ENCODE assay signal across 28 mouse cellular contexts in the genomic region with DNA sequence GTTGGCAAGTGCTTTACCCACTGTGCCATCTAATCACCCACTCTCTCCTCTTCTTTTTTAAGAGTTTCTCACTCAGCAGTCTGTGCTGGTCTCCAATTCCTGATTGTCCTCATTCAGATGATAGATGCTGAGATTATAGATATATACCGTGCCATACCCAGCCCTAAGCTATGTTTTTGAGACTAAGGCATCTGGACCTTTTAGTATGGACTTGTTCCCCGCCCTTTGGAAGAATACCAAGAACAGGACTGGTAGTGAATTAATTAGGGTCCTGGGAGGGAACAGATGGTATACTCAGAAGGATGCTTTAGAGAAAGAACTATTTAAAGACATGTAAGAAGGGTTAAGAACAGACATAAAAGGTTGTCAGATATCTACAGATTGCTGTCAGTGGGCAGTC.
DNase-seq lines count a peak whose midpoint lies in the region; ATAC-seq and TF ChIP-seq lines count a peak whose summit lies in the region.
"Had no signal": no experiment of that assay in that cellular context is flagged by ENCODE, and none has a peak within 500 bp of the region (broad histone marks: within the 10 kb centered on the region; RNA-seq: fewer than 3 reads in every experiment).

No protein-coding gene starts in this region.

- no peak overlapping the region for H3K4me3 ChIP-seq in left cerebral cortex, adult 2 months
- H3K4me3 ChIP-seq: embryonic facial prominence, embryonic 10.5 days; embryonic facial prominence, embryonic 13.5 days; erythroblast, embryonic 14.5 days; forebrain, embryonic 13.5 days; heart, adult 2 months; heart, embryonic 10.5 days; heart, embryonic 13.5 days; hindbrain, embryonic 12.5 days; hindbrain, embryonic 15.5 days; intestine, embryonic 15.5 days had no signal

- ATAC-seq in frontal cortex, adult (ENCODE audit: low TSS enrichment): peak; percentile 35; the same call in 1 of the 2 replicates
- ATAC-seq: CD4-positive, CD25-positive, alpha-beta regulatory T cell, adult 4 months; forebrain, embryonic 13.5 days; forebrain, postnatal 0 days; intestine, embryonic 15.5 days had no signal

- no peak for DNase-seq in frontal cortex, postnatal 10 days (ENCODE audit: low spot score in 2 of 2)
- DNase-seq in left cerebral cortex, adult 2 months (ENCODE audit: extremely low spot score in 1 of 2, low spot score in 2 of 2): no peak
- no peak for DNase-seq in left cerebral cortex, postnatal 4 days
- peak; percentile 45 for DNase-seq in brain, embryonic 14.5 days (ENCODE audit: low read depth)
- no peak for DNase-seq in yolk sac, embryonic 10.5 days (ENCODE audit: low spot score)
- DNase-seq: adrenal gland, adult 2 months; adrenal gland, postnatal 14 days; cerebellum, adult 18-20 months; cerebellum, adult 9-11 months; cerebellum, postnatal 36 days; embryo, embryonic 11 days; forebrain, postnatal 0 days; gastrocnemius, postnatal 10 days; gastrocnemius, postnatal 36 days; heart, adult 2 months; heart, postnatal 14 days; heart, postnatal 4 days had no signal

- no peak for TF ChIP-seq POLR2A in brain, embryonic 14.5 days (IDR thresholded peaks at IDR 0.05; ENCODE audit: borderline replicate concordance, extremely low read depth, insufficient read depth, insufficient read length, poor library complexity, severe bottlenecking)

- intact Hi-C loops in left cerebral cortex, adult 2 months (cut with DNase I): no loop called here
- intact Hi-C loops in left cerebral cortex, postnatal 4 days (cut with DNase I): no loop called here

- H3K27ac ChIP-seq in left cerebral cortex, adult 2 months: peak overlapping the region; percentile 32; the same call in 1 of the 2 replicates
- H3K27ac ChIP-seq: embryonic facial prominence, embryonic 10.5 days; embryonic facial prominence, embryonic 13.5 days; forebrain, embryonic 13.5 days; heart, adult 2 months; heart, embryonic 10.5 days; heart, embryonic 13.5 days; hindbrain, embryonic 12.5 days; hindbrain, embryonic 15.5 days; intestine, embryonic 15.5 days had no signal

- TF ChIP-seq CTCF in left cerebral cortex, adult 2 months (IDR thresholded peaks at IDR 0.05): no peak
- no peak for TF ChIP-seq CTCF in brain, embryonic 14.5 days (IDR thresholded peaks at IDR 0.05; ENCODE audit: borderline replicate concordance, extremely low read depth, insufficient read depth, insufficient read length)
